Mouse (Mus musculus): ENCODE results near the gene Arpp19. TPM values are rescaled to one million over a fixed set of nuclear protein-coding genes. Genes with fewer than 3 reads are reported as not detected.

Gene Arpp19
- polyA plus RNA-seq, 1 experiment from 2014 or later, result 202 TPM

- Histone ChIP-seq H3K4me3 (replicated peaks) (peak overlapping the region; percentile 86), H3K9me3 (replicated peaks) (no peaks in the 10 kb centered on the region), H3K9ac (replicated peaks) (peak overlapping the region; percentile 98), H3K4me1 (peaks cover 23% of the 10 kb centered on the region), H3K4me2 (peak overlapping the region; percentile 68), H3K27me3 (replicated peaks) (no peaks in the 10 kb centered on the region), H3K27ac (replicated peaks) (peak overlapping the region; percentile 98), H3K36me3 (no peaks in the 10 kb centered on the region)
- WGBS, result 0% methylated on average over 29 of the region's 29 CpGs
- peak; percentile 39 for ATAC-seq (ENCODE audit: low FRiP score)
Measured at GRCm38 (mm10) chr9:75071706-75072192, 34.3 kb downstream of the Arpp19 start.

GRCm38 (mm10) chr9:75072361-75072760 lies 34.9 kb downstream of the Arpp19 start:
- peak overlapping the region; percentile 98 for H3K9ac ChIP-seq (replicated peaks)
- no peaks in the 10 kb centered on the region for H3K9me3 ChIP-seq (replicated peaks)
- peak overlapping the region; percentile 98 for H3K27ac ChIP-seq (replicated peaks)
- H3K4me2 ChIP-seq, result peak overlapping the region; percentile 68
- H3K36me3 ChIP-seq, result no peaks in the 10 kb centered on the region
- no peak for ATAC-seq (ENCODE audit: low FRiP score)
- H3K4me1 ChIP-seq, result peaks cover 23% of the 10 kb centered on the region
- H3K4me3 ChIP-seq (replicated peaks), result peak overlapping the region; percentile 86
- 16% methylated on average over 3 of the region's 3 CpGs for WGBS
- H3K27me3 ChIP-seq (replicated peaks), result no peaks in the 10 kb centered on the region

- no peak overlapping the region for H3K4me2 ChIP-seq
- H3K9me3 ChIP-seq (replicated peaks), result no peaks in the 10 kb centered on the region
- ATAC-seq (ENCODE audit: low FRiP score), result no peak
- H3K9ac ChIP-seq (replicated peaks), result no peak overlapping the region
- H3K36me3 ChIP-seq, result no peaks in the 10 kb centered on the region
- no peak overlapping the region for H3K27ac ChIP-seq (replicated peaks)
- H3K4me3 ChIP-seq (replicated peaks), result no peak overlapping the region
- H3K4me1 ChIP-seq, result peaks cover 14% of the 10 kb centered on the region
- H3K27me3 ChIP-seq (replicated peaks), result no peaks in the 10 kb centered on the region
Measured at GRCm38 (mm10) chr9:75077191-75077590, 39.8 kb downstream of the Arpp19 start.

GRCm38 (mm10) chr9:75085242-75085824 lies 47.9 kb downstream of the Arpp19 start:
- H3K36me3 ChIP-seq, result no peaks in the 10 kb centered on the region

GRCm38 (mm10) chr9:75087823-75088222 lies 50.4 kb downstream of the Arpp19 start:
- Histone ChIP-seq H3K9ac (replicated peaks) (no peak overlapping the region), H3K27me3 (replicated peaks) (no peaks in the 10 kb centered on the region), H3K27ac (replicated peaks) (no peak overlapping the region), H3K4me3 (replicated peaks) (no peak overlapping the region), H3K4me1 (peaks cover 7% of the 10 kb centered on the region; the same call in 1 of the 2 replicates), H3K36me3 (no peaks in the 10 kb centered on the region), H3K9me3 (replicated peaks) (no peaks in the 10 kb centered on the region), H3K4me2 (no peak overlapping the region)
- no peak for ATAC-seq (ENCODE audit: low FRiP score)
- 46% methylated on average over 2 of the region's 2 CpGs for WGBS

More at GRCm38 (mm10) chr9:75085242-75085824, 47.9 kb downstream of the Arpp19 start:
- Histone ChIP-seq H3K4me1 (peaks cover 7% of the 10 kb centered on the region; the same call in 1 of the 2 replicates), H3K27ac (replicated peaks) (0 out of 2 replicates have a peak overlapping the region, but pooled peaks have one; percentile 10), H3K4me3 (replicated peaks) (no peak overlapping the region), H3K9me3 (replicated peaks) (no peaks in the 10 kb centered on the region), H3K9ac (replicated peaks) (no peak overlapping the region), H3K4me2 (no peak overlapping the region), H3K27me3 (replicated peaks) (no peaks in the 10 kb centered on the region)
- ATAC-seq (ENCODE audit: low FRiP score), result no peak
- 30% methylated on average over 5 of the region's 5 CpGs for WGBS

GRCm38 (mm10) chr9:75089285-75089684 lies 51.9 kb downstream of the Arpp19 start:
- peaks cover 7% of the 10 kb centered on the region; the same call in 1 of the 2 replicates for H3K4me1 ChIP-seq
- H3K9ac ChIP-seq (replicated peaks), result no peak overlapping the region
- H3K27ac ChIP-seq (replicated peaks), result no peak overlapping the region
- no peak overlapping the region for H3K4me3 ChIP-seq (replicated peaks)
- H3K36me3 ChIP-seq, result no peaks in the 10 kb centered on the region
- no peaks in the 10 kb centered on the region for H3K27me3 ChIP-seq (replicated peaks)
- H3K9me3 ChIP-seq (replicated peaks), result no peaks in the 10 kb centered on the region
- 86% methylated on average over 3 of the region's 3 CpGs for WGBS
- ATAC-seq (ENCODE audit: low FRiP score), result no peak
- H3K4me2 ChIP-seq, result no peak overlapping the region

- Histone ChIP-seq H3K4me3 (replicated peaks) (no peak overlapping the region), H3K9me3 (replicated peaks) (no peaks in the 10 kb centered on the region), H3K36me3 (no peaks in the 10 kb centered on the region), H3K4me1 (peaks cover 4% of the 10 kb centered on the region; the same call in 1 of the 2 replicates), H3K4me2 (no peak overlapping the region), H3K9ac (replicated peaks) (no peak overlapping the region), H3K27me3 (replicated peaks) (no peaks in the 10 kb centered on the region), H3K27ac (replicated peaks) (no peak overlapping the region)
- 84% methylated on average over 1 of the region's 1 CpGs for WGBS
- ATAC-seq (ENCODE audit: low FRiP score), result no peak
Measured at GRCm38 (mm10) chr9:75092134-75092533, 54.7 kb downstream of the Arpp19 start.

- no peak overlapping the region for H3K4me2 ChIP-seq
- H3K27ac ChIP-seq (replicated peaks), result no peak overlapping the region
- ATAC-seq (ENCODE audit: low FRiP score), result no peak
- no peaks in the 10 kb centered on the region for H3K36me3 ChIP-seq
- H3K9me3 ChIP-seq (replicated peaks), result no peaks in the 10 kb centered on the region
- no peak overlapping the region for H3K9ac ChIP-seq (replicated peaks)
- 83% methylated on average over 3 of the region's 3 CpGs for WGBS
- no peaks in the 10 kb centered on the region for H3K27me3 ChIP-seq (replicated peaks)
- no peak overlapping the region for H3K4me3 ChIP-seq (replicated peaks)
- no peaks in the 10 kb centered on the region for H3K4me1 ChIP-seq
Measured at GRCm38 (mm10) chr9:75094762-75095161, 57.3 kb downstream of the Arpp19 start.

GRCm38 (mm10) chr9:75098937-75099336 lies 61.5 kb downstream of the Arpp19 start:
- no peak for ATAC-seq (ENCODE audit: low FRiP score)
- no peaks in the 10 kb centered on the region for H3K4me1 ChIP-seq
- no peak overlapping the region for H3K4me3 ChIP-seq (replicated peaks)
- H3K27me3 ChIP-seq (replicated peaks), result no peaks in the 10 kb centered on the region
- H3K9me3 ChIP-seq (replicated peaks), result no peaks in the 10 kb centered on the region
- WGBS, result 96% methylated on average over 9 of the region's 9 CpGs
- H3K9ac ChIP-seq (replicated peaks), result no peak overlapping the region
- H3K36me3 ChIP-seq, result no peaks in the 10 kb centered on the region
- H3K4me2 ChIP-seq, result no peak overlapping the region
- H3K27ac ChIP-seq (replicated peaks), result no peak overlapping the region

GRCm38 (mm10) chr9:75100157-75100781 lies 62.9 kb downstream of the Arpp19 start:
- Histone ChIP-seq H3K9ac (replicated peaks) (no peak overlapping the region), H3K27me3 (replicated peaks) (no peaks in the 10 kb centered on the region), H3K4me3 (replicated peaks) (no peak overlapping the region), H3K9me3 (replicated peaks) (no peaks in the 10 kb centered on the region), H3K4me1 (no peaks in the 10 kb centered on the region), H3K36me3 (no peaks in the 10 kb centered on the region), H3K27ac (replicated peaks) (no peak overlapping the region), H3K4me2 (no peak overlapping the region)
- no peak for ATAC-seq (ENCODE audit: low FRiP score)
- 95% methylated on average over 8 of the region's 8 CpGs for WGBS

GRCm38 (mm10) chr9:75102131-75102530 lies 64.7 kb downstream of the Arpp19 start:
- Histone ChIP-seq H3K4me3 (replicated peaks) (no peak overlapping the region), H3K36me3 (no peaks in the 10 kb centered on the region), H3K4me2 (no peak overlapping the region), H3K9ac (replicated peaks) (no peak overlapping the region), H3K4me1 (no peaks in the 10 kb centered on the region), H3K9me3 (replicated peaks) (no peaks in the 10 kb centered on the region), H3K27ac (replicated peaks) (no peak overlapping the region), H3K27me3 (replicated peaks) (no peaks in the 10 kb centered on the region)
- no peak for ATAC-seq (ENCODE audit: low FRiP score)
